Mouse (Mus musculus) heart, embryonic 10.5 days (tissue): Measurements from ENCODE around the gene Tmem121. TPM values are rescaled to one million over a fixed set of nuclear protein-coding genes. Genes with fewer than 3 reads are reported as not detected.
A peak's percentile ranks its signal among the peaks of the same experiment; 100 is the strongest.

ENCODE experiments used
- DNase-seq: peaks from one replicate; pipeline ENCODE4 v3.0.0-alpha.2; 2017; ENCODE audit warnings: low spot score
- H3K27ac ChIP-seq: fragments of 300-500 bp; sonication (generic); 2 replicates; pipeline ENCODE4 v1.5.1; 2016; ENCODE audit warnings: mild to moderate bottlenecking
- H3K27me3 ChIP-seq: fragments of 300-500 bp; sonication (generic); 2 replicates; pipeline ENCODE4 v1.6.1; 2016; ENCODE audit warnings: mild to moderate bottlenecking; ENCODE audit not compliant: poor library complexity, insufficient read depth, severe bottlenecking
- H3K36me3 ChIP-seq: fragments of 300-500 bp; sonication (generic); 2 replicates; pipeline ENCODE4 v1.6.1; 2016; ENCODE audit warnings: mild to moderate bottlenecking, moderate library complexity
- H3K4me1 ChIP-seq: fragments of 300-500 bp; sonication (generic); 2 replicates; pipeline ENCODE4 v1.6.1; 2016; ENCODE audit warnings: mild to moderate bottlenecking
- H3K4me3 ChIP-seq: fragments of 300-500 bp; sonication (generic); 2 replicates; pipeline ENCODE4 v1.5.1; 2016; ENCODE audit warnings: mild to moderate bottlenecking, moderate library complexity
- H3K9me3 ChIP-seq: fragments of 300-500 bp; sonication (generic); 2 replicates; pipeline ENCODE4 v1.6.1; 2016; ENCODE audit warnings: mild to moderate bottlenecking, moderate library complexity
- WGBS: fragments of 180-500 bp; shearing (Covaris S2); methylation state at CpG from one replicate; pipeline ENCODE4 v1.1.7; 2016; 5-methylcytosine and 5-hydroxymethylcytosine counted together
- polyA plus RNA-seq: library from polyadenylated mRNA; unstranded; fragments of >200 nt; fragmentation: Nextera tagmentation; extraction: Ambion mirVana; gene quantifications from 2 replicates; pipeline ENCODE4 v1.2.1, GENCODE M21; 2016

The Tmem121 gene
- polyA plus RNA-seq, 1 experiment from 2014 or later = 6.1 TPM

DNA sequence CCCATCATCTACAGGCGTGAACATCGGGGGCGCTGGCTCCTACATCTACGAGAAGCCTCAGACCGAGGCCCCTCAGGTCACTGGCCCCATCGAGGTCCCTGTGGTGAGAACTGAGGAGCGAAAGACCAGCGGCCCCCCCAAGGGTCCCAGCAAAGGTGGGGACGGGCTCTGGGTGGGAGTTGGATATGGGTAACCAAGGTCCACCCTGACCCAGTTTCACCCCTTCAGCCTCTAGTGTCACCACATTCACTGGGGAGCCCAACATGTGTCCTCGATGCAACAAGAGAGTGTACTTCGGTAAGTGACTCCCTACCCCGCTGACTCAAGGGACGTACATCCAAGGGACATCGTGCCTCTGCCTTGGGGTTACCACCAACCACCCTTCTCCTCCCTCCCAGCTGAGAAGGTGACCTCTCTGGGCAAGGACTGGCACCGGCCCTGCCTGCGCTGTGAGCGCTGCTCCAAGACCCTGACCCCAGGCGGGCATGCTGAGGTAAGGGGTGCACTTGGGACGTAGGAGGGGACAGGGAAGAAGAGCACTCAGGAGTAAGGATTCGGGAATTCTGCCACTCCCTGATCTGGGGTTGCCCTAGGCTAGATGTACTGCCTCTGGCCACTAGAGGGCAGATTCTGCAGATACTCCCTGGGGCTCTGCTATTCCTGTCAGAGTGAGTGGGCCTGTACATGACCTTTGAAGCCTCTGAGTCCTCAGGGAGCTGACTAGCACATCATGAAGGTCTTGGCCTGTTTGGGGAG, 41.6 kb upstream of the Tmem121 start:
- H3K36me3 ChIP-seq = peaks cover 35% of the 10 kb centered on the region
- H3K4me3 ChIP-seq = peak overlapping the region; percentile 82
- DNase-seq = peak; percentile 77
- WGBS = 74% methylated on average over 20 of the region's 20 CpGs
- H3K27me3 ChIP-seq = no peaks in the 10 kb centered on the region
- H3K4me1 ChIP-seq = peaks cover 89% of the 10 kb centered on the region
- H3K9me3 ChIP-seq = no peaks in the 10 kb centered on the region
- H3K27ac ChIP-seq = peak overlapping the region; percentile 91; the same call in 1 of the 2 replicates

DNA sequence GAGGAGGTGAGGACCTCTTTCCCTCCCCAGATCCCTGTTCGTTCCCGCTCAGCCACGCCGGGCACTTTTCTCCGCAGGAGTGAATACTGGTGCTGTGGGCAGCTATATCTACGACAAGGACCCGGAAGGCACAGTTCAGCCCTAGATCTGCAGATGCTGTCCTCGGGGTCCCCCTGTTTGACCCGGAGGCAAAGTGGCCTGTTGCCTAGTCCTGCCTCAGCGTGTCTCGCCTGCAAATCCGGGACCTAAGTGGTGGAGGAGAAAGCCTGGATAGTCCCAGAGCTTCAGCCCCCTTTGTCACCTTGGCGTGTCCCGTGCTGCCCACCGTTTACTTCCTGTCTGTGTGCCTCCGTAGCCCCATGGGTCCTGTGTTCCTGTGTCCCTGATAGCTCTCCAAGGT, 40.8 kb upstream of the Tmem121 start:
- peaks cover 87% of the 10 kb centered on the region for H3K4me1 ChIP-seq

GRCm38 (mm10) chr12:113145591-113145990, 40.1 kb upstream of the Tmem121 start:
- Histone ChIP-seq H3K27ac (peak overlapping the region; percentile 74; the same call in 1 of the 2 replicates), H3K36me3 (peaks cover 35% of the 10 kb centered on the region), H3K27me3 (0 out of 2 replicates have a peak, but pooled peaks cover 3% of the 10 kb centered on the region), H3K4me3 (no peak overlapping the region), H3K9me3 (no peaks in the 10 kb centered on the region), H3K4me1 (peaks cover 85% of the 10 kb centered on the region)
- 80% methylated on average over 5 of the region's 5 CpGs for WGBS
- no peak for DNase-seq

More for the DNA sequence above, 40.8 kb upstream of the Tmem121 start:
- Histone ChIP-seq H3K4me3 (peak overlapping the region; percentile 3; the same call in 1 of the 2 replicates), H3K36me3 (peaks cover 35% of the 10 kb centered on the region), H3K27me3 (no peaks in the 10 kb centered on the region), H3K9me3 (no peaks in the 10 kb centered on the region), H3K27ac (peak overlapping the region; percentile 32; the same call in 1 of the 2 replicates)
- WGBS = 86% methylated on average over 16 of the region's 16 CpGs
- DNase-seq = peak; percentile 73

- Histone ChIP-seq H3K27me3 (0 out of 2 replicates have a peak, but pooled peaks cover 4% of the 10 kb centered on the region), H3K36me3 (peaks cover 35% of the 10 kb centered on the region), H3K4me1 (peaks cover 93% of the 10 kb centered on the region), H3K4me3 (peak within 1 kb of the TSS; percentile 36), H3K9me3 (no peaks in the 10 kb centered on the region), H3K27ac (peak within 1 kb of the TSS; percentile 74)
- peak; percentile 88 for DNase-seq
- WGBS = 9% methylated on average over 45 of the region's 45 CpGs
Measured at GRCm38 (mm10) chr12:113146112-113147057, 39.3 kb upstream of the Tmem121 start, which contains the start of gene Crip1. Gene Crip1 (plus strand): TSS chr12:113146316.

- WGBS = 69% methylated on average over 8 of the region's 8 CpGs
- Histone ChIP-seq H3K9me3 (no peaks in the 10 kb centered on the region), H3K27ac (peak overlapping the region; percentile 65), H3K4me1 (peaks cover 94% of the 10 kb centered on the region), H3K4me3 (no peak overlapping the region), H3K36me3 (peaks cover 33% of the 10 kb centered on the region), H3K27me3 (peaks cover 7% of the 10 kb centered on the region; the same call in 1 of the 2 replicates)
- no peak for DNase-seq
Measured at GRCm38 (mm10) chr12:113147481-113147880, 38.2 kb upstream of the Tmem121 start.

- H3K4me3 ChIP-seq = peak overlapping the region; percentile 20; the same call in 1 of the 2 replicates
- peak overlapping the region; percentile 75; the same call in 1 of the 2 replicates for H3K27ac ChIP-seq
- H3K36me3 ChIP-seq = peaks cover 25% of the 10 kb centered on the region
- H3K27me3 ChIP-seq = peaks cover 12% of the 10 kb centered on the region; the same call in 1 of the 2 replicates
- no peaks in the 10 kb centered on the region for H3K9me3 ChIP-seq
- peaks cover 92% of the 10 kb centered on the region for H3K4me1 ChIP-seq
- peak; percentile 79 for DNase-seq
- 28% methylated on average over 16 of the region's 16 CpGs for WGBS
Measured at GRCm38 (mm10) chr12:113148381-113149035, 37.2 kb upstream of the Tmem121 start.

- 63% methylated on average over 4 of the region's 4 CpGs for WGBS
- no peaks in the 10 kb centered on the region for H3K9me3 ChIP-seq
- peaks cover 22% of the 10 kb centered on the region for H3K36me3 ChIP-seq
- H3K27ac ChIP-seq = 0 out of 2 replicates have a peak overlapping the region, but pooled peaks have one; percentile 75
- peaks cover 12% of the 10 kb centered on the region; the same call in 1 of the 2 replicates for H3K27me3 ChIP-seq
- no peak overlapping the region for H3K4me3 ChIP-seq
- peaks cover 84% of the 10 kb centered on the region for H3K4me1 ChIP-seq
- no peak for DNase-seq
Measured at GRCm38 (mm10) chr12:113149341-113149740, 36.4 kb upstream of the Tmem121 start.

DNA sequence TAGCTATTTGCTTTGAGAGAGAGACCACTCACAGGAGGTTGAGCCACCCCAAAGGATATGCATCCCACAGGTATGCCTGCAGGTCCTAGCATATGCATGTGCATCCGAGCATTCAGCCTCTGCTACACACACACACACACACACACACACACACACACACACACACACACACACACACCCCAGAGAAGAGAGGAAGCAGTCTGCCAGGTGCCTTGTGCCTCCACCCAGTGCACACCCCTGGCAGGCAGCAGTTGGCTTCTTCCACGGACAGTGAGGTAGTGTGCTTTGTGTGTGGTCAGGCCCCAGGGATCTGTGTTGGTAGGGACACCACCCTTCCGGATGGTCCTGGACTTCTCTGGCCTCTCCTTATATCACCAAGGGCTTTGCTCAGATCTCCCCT, 35.8 kb upstream of the Tmem121 start:
- H3K9me3 ChIP-seq = no peaks in the 10 kb centered on the region
- no peak overlapping the region for H3K27ac ChIP-seq
- H3K27me3 ChIP-seq = peaks cover 12% of the 10 kb centered on the region; the same call in 1 of the 2 replicates
- no peak overlapping the region for H3K4me3 ChIP-seq
- peaks cover 16% of the 10 kb centered on the region for H3K36me3 ChIP-seq
- 85% methylated on average over 3 of the region's 3 CpGs for WGBS
- DNase-seq = no peak
- peaks cover 82% of the 10 kb centered on the region for H3K4me1 ChIP-seq

GRCm38 (mm10) chr12:113150591-113150990, 35.1 kb upstream of the Tmem121 start:
- Histone ChIP-seq H3K4me1 (peaks cover 82% of the 10 kb centered on the region), H3K27ac (no peak overlapping the region), H3K4me3 (no peak overlapping the region), H3K27me3 (peaks cover 12% of the 10 kb centered on the region; the same call in 1 of the 2 replicates), H3K36me3 (peaks cover 9% of the 10 kb centered on the region), H3K9me3 (no peaks in the 10 kb centered on the region)
- DNase-seq = no peak
- WGBS = 35% methylated on average over 4 of the region's 4 CpGs

- no peak for DNase-seq
- peak overlapping the region; percentile 70 for H3K4me3 ChIP-seq
- H3K27ac ChIP-seq = no peak overlapping the region
- H3K27me3 ChIP-seq = peaks cover 12% of the 10 kb centered on the region; the same call in 1 of the 2 replicates
- 54% methylated on average over 8 of the region's 8 CpGs for WGBS
- peaks cover 5% of the 10 kb centered on the region; the same call in 1 of the 2 replicates for H3K36me3 ChIP-seq
- peaks cover 79% of the 10 kb centered on the region for H3K4me1 ChIP-seq
- H3K9me3 ChIP-seq = no peaks in the 10 kb centered on the region
Measured at GRCm38 (mm10) chr12:113151046-113151445, 34.7 kb upstream of the Tmem121 start.

DNA sequence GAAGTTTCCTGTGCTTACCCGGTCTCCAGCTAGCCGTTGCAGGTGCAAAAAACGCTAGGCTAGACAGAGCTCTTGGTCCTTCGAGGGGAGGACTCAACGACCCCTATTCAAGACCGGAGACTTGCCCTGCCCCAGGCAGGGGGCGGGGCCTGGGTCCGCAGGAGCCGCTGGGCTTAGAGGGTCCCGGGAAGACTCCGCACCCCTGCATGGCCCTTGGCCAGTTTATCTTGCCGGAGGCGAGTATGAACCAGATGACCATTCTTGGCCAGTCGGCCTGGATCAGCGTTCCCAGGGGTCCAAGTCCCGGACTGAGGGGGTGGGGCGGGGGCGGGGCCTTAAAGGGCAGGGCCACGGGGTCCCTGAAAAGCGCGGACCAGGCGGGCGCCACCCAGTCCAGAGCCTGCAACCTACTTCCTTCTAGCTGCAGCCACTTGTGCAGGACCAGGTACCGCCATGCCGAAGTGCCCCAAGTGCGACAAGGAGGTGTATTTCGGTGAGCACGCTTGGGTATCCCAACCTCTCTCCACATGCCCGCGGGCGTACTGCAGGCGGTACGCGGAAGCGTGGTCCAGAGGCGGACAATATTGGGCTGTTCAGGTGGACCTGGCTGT, 34.0 kb upstream of the Tmem121 start:
- Histone ChIP-seq H3K36me3 (peaks cover 5% of the 10 kb centered on the region; the same call in 1 of the 2 replicates), H3K9me3 (no peaks in the 10 kb centered on the region), H3K4me3 (peak overlapping the region; percentile 70), H3K27ac (peak overlapping the region; percentile 83), H3K4me1 (peaks cover 75% of the 10 kb centered on the region), H3K27me3 (peaks cover 12% of the 10 kb centered on the region; the same call in 1 of the 2 replicates)
- 2% methylated on average over 35 of the region's 36 CpGs for WGBS
- peak; percentile 80 for DNase-seq
